Mouse (Mus musculus): ENCODE measurements around the gene Sema6d. TPM values are rescaled to one million over a fixed set of nuclear protein-coding genes. Genes with fewer than 3 reads are reported as not detected.

Sema6d gene
- polyA plus RNA-seq, 2 experiments = 2.2 to 3.2 TPM

DNA sequence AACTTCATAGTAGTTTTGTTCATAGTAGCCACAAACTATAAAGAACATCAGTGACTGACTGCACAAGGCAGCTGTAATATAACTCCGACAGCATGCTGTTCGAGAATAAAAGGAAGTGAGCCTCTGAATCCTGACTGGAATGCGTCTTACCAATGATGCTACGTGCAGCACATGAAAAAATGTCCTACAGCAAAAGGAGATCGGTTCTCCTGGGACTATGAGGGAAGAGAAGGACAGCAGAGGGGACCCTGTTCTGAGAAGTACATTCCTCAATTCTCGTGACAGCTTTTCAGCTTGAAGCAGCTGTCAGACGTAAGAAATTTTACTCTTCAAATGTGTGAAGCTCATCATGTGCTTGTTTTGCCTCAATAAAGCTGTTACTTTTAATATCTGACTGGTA is 617.1 kb downstream of the Sema6d start:
- Histone ChIP-seq H3K36me3 (replicated peaks; ENCODE audit: control insufficient read depth, insufficient read depth, low read depth) (no peaks in the 10 kb centered on the region), H3K4me3 (ENCODE audit: insufficient read depth in 1 of 2, low read depth in 2 of 2, low read length in 2 of 2) (no peak overlapping the region), H3K4me2 (ENCODE audit: low read depth) (no peak overlapping the region), H3K27ac (no peak overlapping the region), H3K9me3 (ENCODE audit: control insufficient read depth, low read length) (no peaks in the 10 kb centered on the region), H3K9ac (replicated peaks) (no peak overlapping the region), H3K4me1 (replicated peaks; ENCODE audit: control insufficient read depth in 2 of 2, insufficient read depth in 2 of 2, low read length in 1 of 2) (peaks cover 0 to 3% of the 10 kb centered on the region in 2 experiments; a peak in 1 of 4 replicates), H3K27me3 (ENCODE audit: control insufficient read depth, insufficient read depth, low read length) (no peaks in the 10 kb centered on the region)
- DNase-seq (ENCODE audit: low read depth in 3 of 3, low spot score in 3 of 3) = no peak
- no peak for TF ChIP-seq EP300 (IDR thresholded peaks at IDR 0.05; ENCODE audit: low read depth)
- no peak for TF ChIP-seq CTCF (IDR thresholded peaks at IDR 0.05; ENCODE audit: low read depth)
- ATAC-seq (ENCODE audit: insufficient read depth) = no peak
- WGBS (ENCODE audit: insufficient replicate concordance) = 41% methylated on average over 7 of the region's 7 CpGs
